Mouse (Mus musculus) left cerebral cortex, adult 8-10 months (tissue): ENCODE data around the gene Hist2h3b. TPM values are rescaled to one million over a fixed set of nuclear protein-coding genes. Genes with fewer than 3 reads are reported as not detected.
A peak's percentile ranks its signal among the peaks of the same experiment; 100 is the strongest.
"Not testable (repeated sequence)": the region's sequence is repeated elsewhere in the genome, so short reads cannot be mapped to it uniquely, and the experiment has no call there.

ENCODE experiments used
- DNase-seq, 2 experiments: peaks; one replicate each; pipeline ENCODE4 v3.0.0; 2022; ENCODE audit warnings: low spot score in 2 of 2
- total RNA-seq, 4 experiments: library from RNA; stranded (reverse); gene quantifications; 2 replicates each; pipeline ENCODE4 v1.2.4; 2022

Hist2h3b gene
- 10 to 100 TPM; 45.5 to 68.8 (median 61.8) TPM for total RNA-seq

GRCm38 (mm10) chr3:96268051-96268775 is at the start of gene Hist2h3b:
Gene Hist2h3b (plus strand): TSS chr3:96268654.
- peak; percentile 74 to 84 for DNase-seq

- DNase-seq = no peak
These were observed 49.2 kb upstream of the Hist2h3b start for GRCm38 (mm10) chr3:96219191-96219641.

GRCm38 (mm10) chr3:96219661-96220130 is 48.8 kb upstream of the Hist2h3b start, which contains the start of the genes Bola1 and Hist2h2ab:
Gene Bola1 (minus strand): TSS chr3:96219709.
Gene Hist2h2ab (plus strand): TSS chr3:96219865.
- peak; percentile 78 to 81 for DNase-seq

- not testable (repeated sequence) for DNase-seq
These were observed 48.2 kb upstream of the Hist2h3b start for GRCm38 (mm10) chr3:96220131-96220764.

GRCm38 (mm10) chr3:96220765-96221639 is 47.5 kb upstream of the Hist2h3b start, which contains the start of the genes Hist2h2ac and Hist2h2be:
Gene Hist2h2ac (minus strand): TSS chr3:96220880.
Gene Hist2h2be (plus strand): TSS chr3:96221119.
- peak; percentile 86 to 87 for DNase-seq

- no peak for DNase-seq
These were observed 46.8 kb upstream of the Hist2h3b start for GRCm38 (mm10) chr3:96221640-96222038.

GRCm38 (mm10) chr3:96222774-96223173 is 45.7 kb upstream of the Hist2h3b start:
- no peak for DNase-seq

- no peak for DNase-seq
These were observed 43.0 kb upstream of the Hist2h3b start for GRCm38 (mm10) chr3:96225421-96225820.

- DNase-seq = no peak
These were observed 41.5 kb upstream of the Hist2h3b start for GRCm38 (mm10) chr3:96226695-96227648.

- DNase-seq = no peak
These were observed 39.6 kb upstream of the Hist2h3b start for GRCm38 (mm10) chr3:96228828-96229227.

- no peak for DNase-seq
These were observed 38.0 kb upstream of the Hist2h3b start for GRCm38 (mm10) chr3:96230404-96230803.

- no peak for DNase-seq
These were observed 37.3 kb upstream of the Hist2h3b start for GRCm38 (mm10) chr3:96230910-96231757.

GRCm38 (mm10) chr3:96231758-96232120 is 36.7 kb upstream of the Hist2h3b start:
- DNase-seq = no peak

- DNase-seq = no peak
These were observed 33.5 kb upstream of the Hist2h3b start for GRCm38 (mm10) chr3:96234914-96235313.

- DNase-seq = no peak
These were observed 32.6 kb upstream of the Hist2h3b start for GRCm38 (mm10) chr3:96235836-96236235.

GRCm38 (mm10) chr3:96236834-96237334 is 31.6 kb upstream of the Hist2h3b start:
- DNase-seq = no peak

GRCm38 (mm10) chr3:96237335-96237903 is 31.0 kb upstream of the Hist2h3b start:
- no peak for DNase-seq

GRCm38 (mm10) chr3:96237904-96238511 is 30.4 kb upstream of the Hist2h3b start:
- DNase-seq = no peak
